Mouse (Mus musculus) forebrain, embryonic 10.5 days (tissue): ENCODE results near the gene Epo. TPM values are rescaled to one million over a fixed set of nuclear protein-coding genes. Genes with fewer than 3 reads are reported as not detected.

Experiments used
- DNase-seq: peaks from one replicate; pipeline ENCODE4 v3.0.0-alpha.2; 2017; ENCODE audit warnings: low spot score; ENCODE audit errors: extremely low spot score
- H3K27ac ChIP-seq: fragments of 300-500 bp; sonication (generic); 2 replicates; pipeline ENCODE4 v1.5.1; 2016; ENCODE audit warnings: mild to moderate bottlenecking
- H3K27me3 ChIP-seq: fragments of 300-500 bp; sonication (generic); 2 replicates; pipeline ENCODE4 v1.6.1; 2016; ENCODE audit warnings: mild to moderate bottlenecking; ENCODE audit not compliant: poor library complexity, severe bottlenecking
- H3K36me3 ChIP-seq: fragments of 300-500 bp; sonication (generic); replicated peaks from 2 replicates; pipeline ENCODE4 v1.6.1; 2016; ENCODE audit warnings: mild to moderate bottlenecking, moderate library complexity
- H3K4me1 ChIP-seq: fragments of 300-500 bp; sonication (generic); 2 replicates; pipeline ENCODE4 v1.6.1; 2016
- H3K4me3 ChIP-seq: fragments of 300-500 bp; sonication (generic); 2 replicates; pipeline ENCODE4 v1.5.1; 2016; ENCODE audit warnings: mild to moderate bottlenecking, moderate library complexity
- H3K9me3 ChIP-seq: fragments of 300-500 bp; sonication (generic); 2 replicates; pipeline ENCODE4 v1.6.1; 2016; ENCODE audit warnings: mild to moderate bottlenecking, moderate library complexity
- WGBS: fragments of 180-500 bp; shearing (Covaris S2); methylation state at CpG from one replicate; pipeline ENCODE4 v1.1.7; 2016; 5-methylcytosine and 5-hydroxymethylcytosine counted together
- polyA plus RNA-seq: library from polyadenylated mRNA; unstranded; fragments of >200 nt; fragmentation: Nextera tagmentation; extraction: Ambion mirVana; gene quantifications from 2 replicates; pipeline ENCODE4 v1.2.1, GENCODE M21; 2016

Gene Epo
- polyA plus RNA-seq = 2.9 and 4.8 TPM in 2 replicates

DNA sequence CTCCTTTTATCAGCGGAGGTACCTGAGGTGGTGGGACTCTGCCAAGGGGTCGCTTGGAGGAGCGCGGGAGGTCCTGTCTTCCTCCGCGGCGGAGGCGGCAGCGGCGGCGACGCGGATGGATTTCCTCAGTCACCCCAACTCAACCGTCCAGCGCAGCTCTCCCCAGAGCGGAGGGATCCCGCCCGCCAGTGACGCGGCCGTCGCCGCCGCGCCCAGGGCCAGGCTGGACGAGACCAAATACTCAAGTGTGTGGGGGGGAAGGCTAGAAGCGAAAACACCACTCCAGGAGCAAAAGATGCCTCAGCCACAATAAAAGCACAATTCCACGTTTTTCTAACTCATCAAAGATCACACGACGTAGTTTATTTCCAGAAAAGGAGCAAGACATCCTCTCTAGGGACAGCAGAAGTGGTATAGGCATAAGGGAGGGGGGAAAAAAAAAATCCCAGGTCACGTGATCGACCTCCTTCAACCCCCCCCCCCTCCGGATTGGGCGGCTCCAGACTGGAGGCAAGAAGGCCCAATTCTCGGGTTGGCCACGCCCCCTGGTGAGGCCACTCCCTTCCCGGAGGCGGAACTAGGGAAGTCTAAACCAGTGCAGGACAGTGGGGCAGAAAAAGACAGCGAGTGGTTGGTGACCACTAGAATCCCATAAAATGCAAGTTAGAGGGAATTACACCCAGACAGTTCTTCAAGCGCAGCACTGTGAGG, at the start of gene Epo, which contains the start of gene Gnb2:
Gene Epo, minus strand, starts transcription at position 126 of the 711 bp plus-strand sequence.
Gene Gnb2, minus strand, starts transcription at position 394 of the 711 bp plus-strand sequence.
- Histone ChIP-seq H3K9me3 (no peaks in the 10 kb centered on the region), H3K27me3 (no peaks in the 10 kb centered on the region), H3K36me3 (peaks cover 26% of the 10 kb centered on the region), H3K4me1 (peaks cover 55% of the 10 kb centered on the region), H3K27ac (peak within 1 kb of the TSS; percentile 95), H3K4me3 (peak within 1 kb of the TSS; percentile 94)
- DNase-seq = peak; percentile 97
- under 1% methylated on average over 38 of the region's 40 CpGs for WGBS

DNA sequence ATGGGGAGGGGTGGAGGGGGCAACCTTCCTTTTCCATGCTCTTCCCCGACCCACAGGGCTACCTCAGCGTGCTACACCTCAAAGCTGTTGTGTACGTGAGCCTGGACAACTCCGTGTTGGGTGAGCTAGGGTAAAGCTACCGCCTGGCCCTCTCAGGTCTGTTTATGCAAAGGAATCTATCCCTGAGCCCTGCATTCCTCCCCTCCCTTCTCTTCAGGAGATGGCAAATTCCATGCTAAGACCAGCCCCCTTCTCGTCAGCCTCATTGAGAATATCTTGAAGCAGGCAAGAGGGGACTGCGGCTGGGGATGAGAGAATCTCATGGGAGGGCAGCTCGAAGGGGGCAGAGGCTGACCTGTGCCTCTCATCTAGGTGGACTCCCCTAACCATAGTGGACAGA, 49.7 kb upstream of the Epo start:
- no peak for DNase-seq
- Histone ChIP-seq H3K4me3 (peak overlapping the region; percentile 51; the same call in 1 of the 2 replicates), H3K36me3 (no peaks in the 10 kb centered on the region), H3K27me3 (peaks cover 33% of the 10 kb centered on the region), H3K9me3 (no peaks in the 10 kb centered on the region), H3K27ac (no peak overlapping the region), H3K4me1 (peaks cover 17% of the 10 kb centered on the region)
- 50% methylated on average over 8 of the region's 8 CpGs for WGBS

DNA sequence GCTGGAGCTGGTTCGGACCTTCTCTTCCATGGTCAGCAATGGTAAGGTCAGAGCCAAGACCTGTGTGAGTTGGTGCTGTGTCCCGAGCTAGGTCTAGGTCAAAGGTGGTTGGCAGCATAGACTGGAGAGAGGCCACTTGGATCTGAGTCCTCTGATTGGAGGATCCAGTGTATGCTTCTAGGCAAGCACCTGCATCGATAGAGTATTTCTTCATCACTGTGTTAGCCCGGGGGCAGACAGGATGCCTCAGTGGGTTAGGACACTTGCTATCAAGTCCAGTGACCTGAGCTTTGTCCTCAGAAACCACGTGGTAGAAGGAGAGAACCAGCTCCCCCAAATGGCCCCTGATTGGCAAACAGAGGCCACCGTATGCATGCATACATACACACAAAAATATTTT, 47.2 kb upstream of the Epo start:
- Histone ChIP-seq H3K4me1 (peaks cover 17% of the 10 kb centered on the region), H3K36me3 (no peaks in the 10 kb centered on the region), H3K4me3 (no peak overlapping the region), H3K9me3 (no peaks in the 10 kb centered on the region), H3K27ac (no peak overlapping the region), H3K27me3 (peaks cover 40% of the 10 kb centered on the region)
- no peak for DNase-seq
- 82% methylated on average over 6 of the region's 6 CpGs for WGBS

DNA sequence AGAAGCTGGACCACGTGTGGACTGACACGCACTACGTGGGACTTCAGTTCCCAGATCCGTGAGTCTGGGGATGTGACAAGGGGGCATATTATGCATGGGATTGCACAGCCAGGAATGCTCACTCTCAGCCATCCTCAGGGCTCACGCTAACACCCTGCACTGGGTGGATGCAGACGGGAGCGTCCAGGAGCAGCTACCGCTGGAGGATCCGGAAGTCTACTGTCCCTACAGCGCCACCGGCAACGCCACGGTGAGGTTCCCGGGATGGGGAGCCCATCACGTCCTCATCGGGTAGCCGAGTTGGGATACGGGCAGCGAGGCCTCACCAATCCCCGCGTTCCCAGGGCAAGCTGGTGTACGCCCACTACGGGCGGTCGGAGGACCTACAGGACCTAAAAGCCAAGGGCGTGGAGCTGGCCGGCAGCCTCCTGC, 41.4 kb upstream of the Epo start:
- Histone ChIP-seq H3K4me1 (peaks cover 19% of the 10 kb centered on the region), H3K36me3 (no peaks in the 10 kb centered on the region), H3K27ac (peak overlapping the region; percentile 56), H3K9me3 (no peaks in the 10 kb centered on the region), H3K4me3 (peak overlapping the region; percentile 47), H3K27me3 (peaks cover 34% of the 10 kb centered on the region)
- WGBS = 7% methylated on average over 27 of the region's 27 CpGs
- peak; percentile 47 for DNase-seq

DNA sequence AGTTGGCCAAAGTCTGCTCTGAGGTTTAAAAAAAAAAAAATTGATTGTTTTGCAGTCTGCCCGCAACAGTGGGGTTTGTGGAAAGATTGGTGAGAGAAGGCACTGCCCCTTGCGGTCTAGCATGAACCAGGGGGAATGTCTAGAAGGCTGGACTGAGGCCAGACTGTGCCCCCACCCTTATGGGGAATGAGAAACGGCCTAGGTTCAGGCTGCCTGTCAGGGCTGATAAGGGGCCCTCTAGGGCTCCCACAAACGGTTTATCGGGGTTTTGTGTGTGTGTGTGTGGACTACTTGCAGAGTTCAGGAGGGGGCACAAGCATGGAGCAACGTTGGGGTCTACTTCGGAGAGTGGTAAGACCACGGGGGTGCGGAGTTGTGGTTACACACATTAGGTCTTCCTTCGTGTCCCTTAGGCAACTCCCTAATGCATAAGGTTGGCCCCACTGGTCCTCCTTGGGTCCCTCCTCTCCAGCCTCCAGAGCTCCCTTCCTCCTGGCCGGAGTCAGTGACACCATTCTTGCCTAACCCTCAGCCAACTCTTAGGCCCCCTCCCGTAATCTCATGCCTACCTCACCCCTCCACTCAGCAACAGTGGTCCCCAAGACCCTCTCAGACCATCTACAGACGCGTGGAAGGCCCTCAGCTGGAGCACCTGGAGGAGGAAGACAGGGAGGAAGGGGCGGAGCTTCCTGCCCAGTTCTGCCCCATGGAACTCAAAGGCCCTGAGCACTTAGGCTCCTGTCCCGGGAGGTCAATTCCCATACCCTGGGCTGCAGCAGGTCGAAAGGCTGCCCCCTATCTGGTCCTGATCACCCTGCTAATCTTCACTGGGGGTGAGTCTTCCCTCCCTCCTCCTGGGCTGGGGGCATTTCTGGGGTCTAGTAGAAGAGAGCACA, 37.9 kb upstream of the Epo start:
- no peak for DNase-seq
- Histone ChIP-seq H3K4me1 (peaks cover 19% of the 10 kb centered on the region), H3K36me3 (no peaks in the 10 kb centered on the region), H3K27me3 (peaks cover 27% of the 10 kb centered on the region), H3K4me3 (no peak overlapping the region), H3K9me3 (no peaks in the 10 kb centered on the region), H3K27ac (peak overlapping the region; percentile 26; the same call in 1 of the 2 replicates)
- 84% methylated on average over 17 of the region's 17 CpGs for WGBS

DNA sequence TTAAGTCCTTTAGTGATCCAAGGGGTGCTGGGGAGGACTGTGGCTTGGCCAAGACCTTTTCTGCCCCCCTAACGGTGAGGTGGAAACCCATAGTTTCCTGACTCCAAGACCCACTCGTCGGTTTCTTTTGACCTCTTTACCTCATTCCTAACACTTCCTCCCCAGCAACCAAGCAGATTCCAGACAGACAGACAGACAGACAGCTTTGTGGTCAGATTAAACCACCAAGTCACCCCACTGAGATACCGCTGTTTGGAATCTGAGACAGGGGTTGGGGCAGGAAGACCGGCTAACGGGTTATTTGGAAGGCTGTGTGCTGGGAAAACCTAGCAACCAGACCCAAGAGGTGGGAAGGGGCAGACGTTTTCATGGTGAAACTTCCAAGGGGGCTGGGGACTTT, 37.1 kb upstream of the Epo start:
- H3K27ac ChIP-seq = 0 out of 2 replicates have a peak overlapping the region, but pooled peaks have one; percentile 17
- 69% methylated on average over 7 of the region's 7 CpGs for WGBS

DNA sequence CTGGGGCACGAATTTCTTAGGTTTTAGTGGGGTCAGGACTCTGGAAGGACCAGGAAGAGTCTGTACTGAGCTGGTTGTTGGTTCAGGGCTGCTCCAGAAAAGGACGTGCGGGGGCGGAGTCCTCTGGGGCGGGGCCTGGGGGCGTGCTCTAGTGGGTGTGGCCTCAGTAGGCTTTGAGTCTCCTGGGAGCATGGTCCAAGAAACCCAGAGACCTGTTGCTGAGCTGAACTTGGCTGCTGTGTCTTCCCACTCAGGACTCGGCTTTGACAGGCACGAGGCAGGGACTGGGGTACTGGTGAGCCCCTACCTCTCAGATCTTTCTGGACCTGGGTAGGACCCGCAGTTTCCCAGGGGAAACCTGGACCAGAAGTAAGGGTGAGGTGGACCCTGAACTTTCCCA, 36.6 kb upstream of the Epo start, which contains the start of gene Tfr2:
Gene Tfr2, plus strand, starts transcription at position 176 of the 400 bp plus-strand sequence.
- H3K27ac ChIP-seq = 0 out of 2 replicates have a peak within 1 kb of the TSS, but pooled peaks have one; percentile 17
- no peaks in the 10 kb centered on the region for H3K9me3 ChIP-seq
- no peaks in the 10 kb centered on the region for H3K36me3 ChIP-seq
- H3K4me1 ChIP-seq = peaks cover 17% of the 10 kb centered on the region
- no peak for DNase-seq
- H3K27me3 ChIP-seq = peaks cover 22% of the 10 kb centered on the region
- no peak within 1 kb of the TSS; the same call in 1 of the 2 replicates for H3K4me3 ChIP-seq
- WGBS = 37% methylated on average over 9 of the region's 9 CpGs

More for the DNA sequence above, 37.1 kb upstream of the Epo start:
- Histone ChIP-seq H3K36me3 (no peaks in the 10 kb centered on the region), H3K9me3 (no peaks in the 10 kb centered on the region), H3K4me3 (no peak overlapping the region; the same call in 1 of the 2 replicates), H3K27me3 (peaks cover 27% of the 10 kb centered on the region), H3K4me1 (peaks cover 19% of the 10 kb centered on the region)
- no peak for DNase-seq

DNA sequence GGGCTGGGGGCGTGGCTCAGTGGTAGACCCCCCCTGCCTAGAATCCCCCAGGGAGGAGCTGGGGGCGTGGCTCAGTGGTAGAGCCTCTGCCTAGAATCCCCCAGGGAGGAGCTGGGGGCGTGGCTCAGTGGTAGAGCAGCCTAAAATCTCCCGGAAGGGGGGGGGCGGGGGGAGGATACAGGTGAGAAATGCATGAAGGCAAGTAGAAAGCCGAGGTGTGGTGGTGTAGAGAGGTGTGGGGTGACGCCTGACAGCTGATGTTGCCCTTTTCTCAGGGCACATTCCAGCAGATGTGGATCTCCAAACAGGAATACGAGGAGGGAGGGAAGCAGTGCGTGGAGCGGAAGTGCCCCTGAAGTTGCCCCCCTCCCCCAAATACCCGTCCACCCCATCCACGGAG, 36.0 kb upstream of the Epo start:
- WGBS = 74% methylated on average over 12 of the region's 12 CpGs
- Histone ChIP-seq H3K4me3 (no peak overlapping the region), H3K27ac (no peak overlapping the region), H3K36me3 (no peaks in the 10 kb centered on the region), H3K9me3 (no peaks in the 10 kb centered on the region), H3K27me3 (peaks cover 15% of the 10 kb centered on the region), H3K4me1 (peaks cover 11% of the 10 kb centered on the region)
- DNase-seq = no peak

DNA sequence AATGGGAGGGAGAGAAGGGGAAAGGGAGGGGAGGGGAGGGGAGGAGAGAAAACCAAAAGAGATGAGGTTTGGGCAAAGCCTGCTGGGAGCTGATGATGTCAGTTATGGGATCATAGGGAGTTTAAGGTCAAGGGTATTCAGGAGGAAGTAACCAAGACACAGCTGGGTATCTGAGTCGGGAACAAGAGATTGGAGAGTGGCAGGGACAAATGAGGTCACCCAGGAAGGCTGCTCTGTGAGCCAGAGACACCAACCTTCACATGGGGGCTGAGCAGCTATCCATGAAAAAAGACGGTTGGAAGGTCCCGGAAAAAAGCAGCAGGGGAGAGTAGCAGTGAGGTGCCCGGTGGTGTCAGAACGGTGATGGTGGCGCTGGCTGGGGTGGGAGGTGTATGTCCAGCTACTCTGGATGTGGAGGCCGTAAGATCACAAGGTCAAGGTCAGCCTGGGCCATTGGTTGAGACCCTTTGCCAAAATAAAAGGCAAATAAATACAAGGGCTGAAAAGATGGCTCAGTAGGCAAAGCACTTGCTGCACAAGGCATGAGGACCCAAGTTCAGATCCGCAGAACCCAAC, 35.3 kb upstream of the Epo start:
- Histone ChIP-seq H3K9me3 (no peaks in the 10 kb centered on the region), H3K4me1 (peaks cover 11% of the 10 kb centered on the region; the same call in 1 of the 2 replicates), H3K4me3 (no peak overlapping the region), H3K36me3 (no peaks in the 10 kb centered on the region), H3K27ac (no peak overlapping the region), H3K27me3 (peaks cover 8% of the 10 kb centered on the region)
- WGBS = 89% methylated on average over 8 of the region's 8 CpGs
- no peak for DNase-seq

DNA sequence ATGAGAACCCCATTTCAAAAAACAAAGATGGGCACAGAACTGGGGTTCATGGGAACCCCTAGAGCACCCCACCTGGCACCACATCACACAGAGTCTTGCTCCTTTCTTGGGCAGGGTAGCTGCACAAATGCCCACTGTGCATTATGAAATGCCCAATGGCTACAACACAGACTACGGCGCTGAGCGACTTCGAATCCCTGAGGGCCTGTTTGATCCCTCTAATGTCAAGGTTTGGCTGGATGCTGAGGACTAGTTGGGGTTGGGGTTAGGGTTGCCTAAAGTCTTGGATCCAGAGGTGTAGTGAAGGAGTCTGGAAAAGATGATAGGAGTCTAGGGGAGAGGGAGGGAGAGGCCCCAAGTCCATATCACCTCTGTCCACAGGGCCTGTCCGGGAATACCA, 33.4 kb upstream of the Epo start:
- 91% methylated on average over 5 of the region's 5 CpGs for WGBS
- no peak for DNase-seq

DNA sequence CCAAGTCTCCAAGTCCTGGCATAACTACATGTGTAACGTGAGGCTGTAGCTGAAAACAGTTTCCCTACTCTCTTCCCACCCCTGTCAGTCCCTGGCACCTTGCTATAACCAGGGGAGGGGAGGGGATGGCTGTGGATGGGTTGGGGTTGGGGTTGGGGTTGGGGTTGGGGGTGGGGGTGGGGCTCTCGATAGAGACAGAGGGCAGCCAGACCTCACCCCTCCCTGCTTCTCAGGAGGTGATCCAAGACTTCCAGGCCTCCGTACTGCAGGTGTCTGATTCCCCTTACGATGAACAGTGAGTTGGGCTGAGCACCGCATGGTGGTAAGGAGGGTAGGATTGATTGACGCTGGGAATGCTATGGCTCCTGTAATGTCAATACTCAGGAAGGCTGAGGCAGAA, 32.7 kb upstream of the Epo start:
- no peaks in the 10 kb centered on the region for H3K9me3 ChIP-seq
- no peak overlapping the region for H3K27ac ChIP-seq
- 76% methylated on average over 6 of the region's 6 CpGs for WGBS
- H3K4me1 ChIP-seq = peaks cover 11% of the 10 kb centered on the region; the same call in 1 of the 2 replicates
- no peaks in the 10 kb centered on the region for H3K27me3 ChIP-seq
- DNase-seq = no peak
- H3K4me3 ChIP-seq = no peak overlapping the region
- no peaks in the 10 kb centered on the region for H3K36me3 ChIP-seq

More for the DNA sequence above, 33.4 kb upstream of the Epo start:
- no peaks in the 10 kb centered on the region for H3K27me3 ChIP-seq
- H3K27ac ChIP-seq = no peak overlapping the region
- H3K4me1 ChIP-seq = peaks cover 11% of the 10 kb centered on the region; the same call in 1 of the 2 replicates
- H3K9me3 ChIP-seq = no peaks in the 10 kb centered on the region
- H3K4me3 ChIP-seq = no peak overlapping the region
- no peaks in the 10 kb centered on the region for H3K36me3 ChIP-seq

DNA sequence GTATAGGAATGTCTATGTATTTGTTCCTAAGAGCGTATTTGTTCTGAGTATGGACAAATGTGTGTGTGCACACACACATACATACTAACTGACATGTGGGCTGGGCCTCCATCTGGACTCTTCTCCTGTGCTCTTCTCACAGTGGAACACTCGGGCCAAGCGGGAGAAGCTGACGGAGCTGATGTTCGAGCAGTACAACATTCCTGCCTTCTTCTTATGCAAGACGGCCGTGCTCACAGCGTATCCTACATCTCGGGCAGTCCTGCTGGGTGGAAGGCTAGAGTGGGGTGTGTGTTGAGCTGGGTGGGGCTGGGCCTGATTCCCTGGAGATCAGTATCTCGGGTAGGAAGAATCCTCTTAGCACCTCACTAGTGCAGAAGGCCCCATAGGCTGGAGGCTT, 29.9 kb upstream of the Epo start:
- Histone ChIP-seq H3K36me3 (no peaks in the 10 kb centered on the region), H3K27ac (no peak overlapping the region), H3K9me3 (no peaks in the 10 kb centered on the region), H3K4me1 (no peaks in the 10 kb centered on the region), H3K27me3 (no peaks in the 10 kb centered on the region), H3K4me3 (no peak overlapping the region)
- no peak for DNase-seq
- 79% methylated on average over 10 of the region's 10 CpGs for whole genome bisulfite sequencing
